Mouse (Mus musculus): ENCODE data around the gene Gm17655. TPM values are rescaled to one million over a fixed set of nuclear protein-coding genes. Genes with fewer than 3 reads are reported as not detected.

Gene Gm17655
- 1.9 TPM for polyA plus RNA-seq (2014; fragmentation: Illumina TruSeq; extraction: RNeasy Lipid Tissue Mini Kit (QIAGEN cat#74804); ENCODE audit: insufficient read depth, low read depth, low replicate concordance)

GRCm38 (mm10) chr5:110072413-110072812 lies at the start of gene Gm17655:
Gene Gm17655, minus strand, starts transcription at chr5:110072513.

GRCm38 (mm10) chr5:110109991-110110441 lies 37.7 kb upstream of the Gm17655 start, which contains the start of gene Zfp605:
Gene Zfp605, plus strand, starts transcription at chr5:110110092.

GRCm38 (mm10) chr5:110107581-110108304 lies 35.4 kb upstream of the Gm17655 start, which contains the start of gene Gtpbp6:
Gene Gtpbp6, minus strand, starts transcription at chr5:110108197.

GRCm38 (mm10) chr5:110099656-110100580 lies 27.6 kb upstream of the Gm17655 start, which contains the start of gene Plcxd1:
Gene Plcxd1, plus strand, starts transcription at chr5:110099969.

GRCm38 (mm10) chr5:110094030-110094846 lies 21.9 kb upstream of the Gm17655 start, which contains the start of gene Gm35315:
Gene Gm35315, minus strand, starts transcription at chr5:110094420.

Other genes starting within 250 kb of the Gm17655 start
- 6.7 TPM for gene Gm15446, start 149.1 kb downstream of the Gm17655 start, polyA plus RNA-seq (2014; fragmentation: Illumina TruSeq; extraction: RNeasy Lipid Tissue Mini Kit (QIAGEN cat#74804); ENCODE audit: insufficient read depth, low read depth, low replicate concordance)
- 13.1 TPM for gene Zfp932, start 76.0 kb downstream of the Gm17655 start, polyA plus RNA-seq (2014; fragmentation: Illumina TruSeq; extraction: RNeasy Lipid Tissue Mini Kit (QIAGEN cat#74804); ENCODE audit: insufficient read depth, low read depth, low replicate concordance)
- gene Gm35315, start 21.9 kb upstream of the Gm17655 start, polyA plus RNA-seq (2014; fragmentation: Illumina TruSeq; extraction: RNeasy Lipid Tissue Mini Kit (QIAGEN cat#74804); ENCODE audit: insufficient read depth, low read depth, low replicate concordance), result 0.23 TPM
- gene Plcxd1, start 27.5 kb upstream of the Gm17655 start, polyA plus RNA-seq (2014; fragmentation: Illumina TruSeq; extraction: RNeasy Lipid Tissue Mini Kit (QIAGEN cat#74804); ENCODE audit: insufficient read depth, low read depth, low replicate concordance), result 0.45 TPM
- gene Gtpbp6, start 35.7 kb upstream of the Gm17655 start, polyA plus RNA-seq (2014; fragmentation: Illumina TruSeq; extraction: RNeasy Lipid Tissue Mini Kit (QIAGEN cat#74804); ENCODE audit: insufficient read depth, low read depth, low replicate concordance), result 32.5 TPM
- 2.1 TPM for gene Zfp605, start 37.6 kb upstream of the Gm17655 start, polyA plus RNA-seq (2014; fragmentation: Illumina TruSeq; extraction: RNeasy Lipid Tissue Mini Kit (QIAGEN cat#74804); ENCODE audit: insufficient read depth, low read depth, low replicate concordance)
- 17.1 TPM for gene Chfr, start 63.3 kb upstream of the Gm17655 start, polyA plus RNA-seq (2014; fragmentation: Illumina TruSeq; extraction: RNeasy Lipid Tissue Mini Kit (QIAGEN cat#74804); ENCODE audit: insufficient read depth, low read depth, low replicate concordance)
- gene Golga3, start 104.2 kb upstream of the Gm17655 start, polyA plus RNA-seq (2014; fragmentation: Illumina TruSeq; extraction: RNeasy Lipid Tissue Mini Kit (QIAGEN cat#74804); ENCODE audit: insufficient read depth, low read depth, low replicate concordance), result 7.1 TPM
- 9.2 TPM for gene Ankle2, start 158.5 kb upstream of the Gm17655 start, polyA plus RNA-seq (2014; fragmentation: Illumina TruSeq; extraction: RNeasy Lipid Tissue Mini Kit (QIAGEN cat#74804); ENCODE audit: insufficient read depth, low read depth, low replicate concordance)
- 16.7 TPM for gene Pgam5, start 197.4 kb upstream of the Gm17655 start, polyA plus RNA-seq (2014; fragmentation: Illumina TruSeq; extraction: RNeasy Lipid Tissue Mini Kit (QIAGEN cat#74804); ENCODE audit: insufficient read depth, low read depth, low replicate concordance)
- 21.2 TPM for gene Pxmp2, start 213.7 kb upstream of the Gm17655 start, polyA plus RNA-seq (2014; fragmentation: Illumina TruSeq; extraction: RNeasy Lipid Tissue Mini Kit (QIAGEN cat#74804); ENCODE audit: insufficient read depth, low read depth, low replicate concordance)
- 1.0 TPM for gene Pole, start 213.8 kb upstream of the Gm17655 start, polyA plus RNA-seq (2014; fragmentation: Illumina TruSeq; extraction: RNeasy Lipid Tissue Mini Kit (QIAGEN cat#74804); ENCODE audit: insufficient read depth, low read depth, low replicate concordance)